Mouse (Mus musculus) heart, postnatal 0 days (tissue): Measurements from ENCODE around the gene H2-Q7.
"Not testable (repeated sequence)": the region's sequence is repeated elsewhere in the genome, so short reads cannot be mapped to it uniquely, and the experiment has no call there.

Source experiments
- CTCF ChIP-seq: IDR thresholded peaks from 2 replicates; pipeline ENCODE4 v1.5.1; 2016; ENCODE audit warnings: antibody characterized with exemption, control low read depth, low read depth
- EP300 ChIP-seq: IDR thresholded peaks from 2 replicates; pipeline ENCODE4 v1.6.1; 2016; ENCODE audit warnings: antibody characterized with exemption, low read depth

- TF ChIP-seq CTCF = peak; percentile 70
- TF ChIP-seq EP300 = not testable (repeated sequence)
These were observed 26.7 kb downstream of the H2-Q7 start for GRCm38 (mm10) chr17:35465651-35466050.
